8 mouse cellular contexts compared by ENCODE assay signal in the genomic region with DNA sequence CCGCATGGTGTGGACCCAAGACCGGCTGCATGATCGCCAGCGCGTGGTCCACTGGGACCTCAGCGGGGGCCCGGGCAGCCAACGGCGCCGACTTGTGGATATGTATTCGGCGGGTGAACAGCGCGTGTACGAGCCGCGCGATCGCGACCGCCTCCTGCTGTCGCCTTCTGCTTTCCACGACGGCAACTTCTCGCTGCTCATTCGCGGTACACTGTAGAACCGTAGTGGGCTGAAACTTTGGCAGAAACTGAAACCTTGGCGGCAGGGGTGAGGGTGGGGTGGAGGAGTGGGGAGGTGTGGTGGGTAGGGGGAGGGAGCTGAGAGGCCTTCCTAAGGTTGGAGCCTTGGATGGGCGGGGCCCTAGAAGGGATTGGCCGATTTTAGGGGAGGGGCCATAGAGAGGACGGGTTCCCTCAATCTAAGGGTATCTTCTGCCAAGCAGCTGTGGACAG. TPM values are rescaled to one million over a fixed set of nuclear protein-coding genes. Genes with fewer than 3 reads are reported as not detected.
DNase-seq lines count a peak whose midpoint lies in the region; ATAC-seq and TF ChIP-seq lines count a peak whose summit lies in the region.

No protein-coding gene starts in this region.

- DNase-seq in A20 (ENCODE audit: low read depth, low spot score) (peak; percentile 97), R1 (ENCODE audit: low read depth, low spot score) (peak; percentile 98)
- peak; percentile 68 for DNase-seq in embryonic facial prominence, embryonic 11.5 days (ENCODE audit: low spot score)
- DNase-seq in heart, embryonic 10.5 days (ENCODE audit: low spot score) = peak; percentile 90
- peak; percentile 70 to 78 for DNase-seq in kidney, adult 8-10 months
- DNase-seq in lung, postnatal 0 days (ENCODE audit: low spot score) = peak; percentile 91
- DNase-seq in urinary bladder, postnatal 25 days (ENCODE audit: low spot score) = peak; percentile 50

- TF ChIP-seq EP300 in lung, postnatal 0 days (IDR thresholded peaks at IDR 0.05) = no peak

- H3K27me3 ChIP-seq in embryonic facial prominence, embryonic 11.5 days (ENCODE audit: control insufficient read depth, insufficient read depth, low read length) = no peaks in the 10 kb centered on the region
- peaks cover 17% of the 10 kb centered on the region for H3K27me3 ChIP-seq in heart, embryonic 10.5 days (ENCODE audit: insufficient read depth, poor library complexity, severe bottlenecking)
- H3K27me3 ChIP-seq in lung, postnatal 0 days (replicated peaks; ENCODE audit: insufficient read depth, low read length) = no peaks in the 10 kb centered on the region

- H3K4me2 ChIP-seq in embryonic facial prominence, embryonic 11.5 days (ENCODE audit: low read depth, low read length) = peak overlapping the region; percentile 86
- H3K4me2 ChIP-seq in lung, postnatal 0 days (replicated peaks; ENCODE audit: low read depth, low read length) = peak overlapping the region; percentile 97

- peak overlapping the region; percentile 59 for H3K9ac ChIP-seq in embryonic facial prominence, embryonic 11.5 days (replicated peaks; ENCODE audit: low read length)
- peak overlapping the region; percentile 56 for H3K9ac ChIP-seq in lung, postnatal 0 days (replicated peaks; ENCODE audit: low read depth)

- TF ChIP-seq POLR2A in olfactory bulb, adult 2 months (IDR thresholded peaks at IDR 0.05; ENCODE audit: insufficient read depth, low read depth, low read length) = no peak

- H3K4me1 ChIP-seq in embryonic facial prominence, embryonic 11.5 days (ENCODE audit: control insufficient read depth, insufficient read depth, low read length) = peaks cover 6% of the 10 kb centered on the region
- H3K4me1 ChIP-seq in heart, embryonic 10.5 days = peaks cover 47% of the 10 kb centered on the region
- H3K4me1 ChIP-seq in lung, postnatal 0 days (ENCODE audit: insufficient read depth, low read depth, low read length) = peaks cover 5% of the 10 kb centered on the region; the same call in 1 of the 2 replicates
- H3K4me1 ChIP-seq in olfactory bulb, adult 2 months (ENCODE audit: control insufficient read depth, insufficient read depth, low read length) = peaks cover 33% of the 10 kb centered on the region

- H3K4me3 ChIP-seq in embryonic facial prominence, embryonic 11.5 days (ENCODE audit: low read depth, low read length) = peak overlapping the region; percentile 48
- H3K4me3 ChIP-seq in heart, embryonic 10.5 days = peak overlapping the region; percentile 70
- peak overlapping the region; percentile 51 for H3K4me3 ChIP-seq in lung, postnatal 0 days (ENCODE audit: low read depth, low read length)
- peak overlapping the region; percentile 31 for H3K4me3 ChIP-seq in olfactory bulb, adult 2 months (ENCODE audit: insufficient read depth, low read depth, low read length)

- peak; percentile 68 for TF ChIP-seq CTCF in lung, postnatal 0 days (IDR thresholded peaks at IDR 0.05)
- no peak for TF ChIP-seq CTCF in olfactory bulb, adult 2 months (IDR thresholded peaks at IDR 0.05; ENCODE audit: insufficient read depth, low read depth, low read length)

- peak; percentile 57; the same call in 1 of the 2 replicates for ATAC-seq in embryonic facial prominence, embryonic 11.5 days (replicated peaks; ENCODE audit: insufficient number of reproducible peaks, low FRiP score, low TSS enrichment, low read depth)
- peak; percentile 22 for ATAC-seq in lung, postnatal 0 days

- H3K9me3 ChIP-seq in embryonic facial prominence, embryonic 11.5 days (replicated peaks; ENCODE audit: control insufficient read depth, low read length) = no peaks in the 10 kb centered on the region
- no peaks in the 10 kb centered on the region for H3K9me3 ChIP-seq in heart, embryonic 10.5 days
- H3K9me3 ChIP-seq in lung, postnatal 0 days (ENCODE audit: low read length) = no peaks in the 10 kb centered on the region

- H3K36me3 ChIP-seq in embryonic facial prominence, embryonic 11.5 days (replicated peaks; ENCODE audit: control insufficient read depth, insufficient read depth, low read depth, low read length) = no peaks in the 10 kb centered on the region
- H3K36me3 ChIP-seq in heart, embryonic 10.5 days = peaks cover 25% of the 10 kb centered on the region
- no peaks in the 10 kb centered on the region for H3K36me3 ChIP-seq in lung, postnatal 0 days (ENCODE audit: insufficient read depth, low read length)

- no peak overlapping the region for H3K27ac ChIP-seq in embryonic facial prominence, embryonic 11.5 days (replicated peaks; ENCODE audit: low read depth, low read length)
- H3K27ac ChIP-seq in heart, embryonic 10.5 days = peak overlapping the region; percentile 87
- peak overlapping the region; percentile 90 for H3K27ac ChIP-seq in lung, postnatal 0 days (ENCODE audit: low read length)
- H3K27ac ChIP-seq in olfactory bulb, adult 2 months (ENCODE audit: insufficient read depth, low read depth, low read length) = no peak overlapping the region

- WGBS in embryonic facial prominence, embryonic 11.5 days = 1% methylated on average over 32 of the region's 32 CpGs
- under 1% methylated on average over 32 of the region's 32 CpGs for WGBS in heart, embryonic 10.5 days
- WGBS in lung, postnatal 0 days = under 1% methylated on average over 31 of the region's 32 CpGs
- 3% methylated on average over 32 of the region's 32 CpGs for WGBS in olfactory bulb, adult 2 months

RNA-seq across cellular contexts. Expression of a gene that starts 1.5 kb away (rescaled TPM):
- polyA plus RNA-seq in embryonic facial prominence, embryonic 11.5 days (2014; fragmentation: Nextera tagmentation; extraction: Ambion mirVana) = 34.4 and 38.2 TPM in 2 replicates
- polyA plus RNA-seq in heart, embryonic 10.5 days (2016; fragmentation: Nextera tagmentation; extraction: Ambion mirVana) = 39.0 and 50.5 TPM in 2 replicates
- polyA plus RNA-seq in lung, postnatal 0 days (2015; fragmentation: Nextera tagmentation; extraction: Ambion mirVana) = 321 and 330 TPM in 2 replicates
- polyA plus RNA-seq in olfactory bulb, adult 2 months (2012; ENCODE audit: insufficient read depth, insufficient read length, low replicate concordance, missing spikeins) = not detected in 2 replicates

RNA-seq across cellular contexts. Expression of a gene that starts 6.2 kb away (rescaled TPM):
- polyA plus RNA-seq in embryonic facial prominence, embryonic 11.5 days (2014; fragmentation: Nextera tagmentation; extraction: Ambion mirVana) = 6.8 and 7.7 TPM in 2 replicates
- polyA plus RNA-seq in heart, embryonic 10.5 days (2016; fragmentation: Nextera tagmentation; extraction: Ambion mirVana) = 2.8 and 3.6 TPM in 2 replicates
- 9.1 and 11.9 TPM in 2 replicates for polyA plus RNA-seq in lung, postnatal 0 days (2015; fragmentation: Nextera tagmentation; extraction: Ambion mirVana)
- polyA plus RNA-seq in olfactory bulb, adult 2 months (2012; ENCODE audit: insufficient read depth, insufficient read length, low replicate concordance, missing spikeins) = not detected in 2 replicates

RNA-seq across cellular contexts. Expression of a gene that starts 10.0 kb away (rescaled TPM):
- 121 and 123 TPM in 2 replicates for polyA plus RNA-seq in embryonic facial prominence, embryonic 11.5 days (2014; fragmentation: Nextera tagmentation; extraction: Ambion mirVana)
- polyA plus RNA-seq in heart, embryonic 10.5 days (2016; fragmentation: Nextera tagmentation; extraction: Ambion mirVana) = 157 and 170 TPM in 2 replicates
- 117 and 128 TPM in 2 replicates for polyA plus RNA-seq in lung, postnatal 0 days (2015; fragmentation: Nextera tagmentation; extraction: Ambion mirVana)
- polyA plus RNA-seq in olfactory bulb, adult 2 months (2012; ENCODE audit: insufficient read depth, insufficient read length, low replicate concordance, missing spikeins) = not detected in 2 replicates

RNA-seq across cellular contexts. Expression of a gene that starts 22.1 kb away (rescaled TPM):
- polyA plus RNA-seq in embryonic facial prominence, embryonic 11.5 days (2014; fragmentation: Nextera tagmentation; extraction: Ambion mirVana) = 0.15 and 0.27 TPM in 2 replicates
- polyA plus RNA-seq in heart, embryonic 10.5 days (2016; fragmentation: Nextera tagmentation; extraction: Ambion mirVana) = 0.13 and 0.14 TPM in 2 replicates
- 0.19 and 0.25 TPM in 2 replicates for polyA plus RNA-seq in lung, postnatal 0 days (2015; fragmentation: Nextera tagmentation; extraction: Ambion mirVana)
- polyA plus RNA-seq in olfactory bulb, adult 2 months (2012; ENCODE audit: insufficient read depth, insufficient read length, low replicate concordance, missing spikeins) = not detected in 2 replicates

RNA-seq across cellular contexts. Expression of a gene that starts 28.2 kb away (rescaled TPM):
- 18.3 and 21.1 TPM in 2 replicates for polyA plus RNA-seq in embryonic facial prominence, embryonic 11.5 days (2014; fragmentation: Nextera tagmentation; extraction: Ambion mirVana)
- 14.0 and 16.2 TPM in 2 replicates for polyA plus RNA-seq in heart, embryonic 10.5 days (2016; fragmentation: Nextera tagmentation; extraction: Ambion mirVana)
- 10.8 and 13.8 TPM in 2 replicates for polyA plus RNA-seq in lung, postnatal 0 days (2015; fragmentation: Nextera tagmentation; extraction: Ambion mirVana)
- polyA plus RNA-seq in olfactory bulb, adult 2 months (2012; ENCODE audit: insufficient read depth, insufficient read length, low replicate concordance, missing spikeins) = not detected in 2 replicates

Comparison
In these comparisons a context has a peak if more than half of its experiments do, and no peak if none do; other contexts are left out.
1. H3K27ac ChIP-seq: peak in heart, embryonic 10.5 days (single experiment) and lung, postnatal 0 days (single experiment); none in embryonic facial prominence, embryonic 11.5 days (single experiment) and olfactory bulb, adult 2 months (single experiment).
2. RNA of a gene that starts 1.5 kb away (polyA plus RNA-seq): 321 to 330 TPM in lung, postnatal 0 days, 39.0 to 50.5 TPM in heart, embryonic 10.5 days and 34.4 to 38.2 TPM in embryonic facial prominence, embryonic 11.5 days; not detected in olfactory bulb, adult 2 months; every median in the first group is over 10 times any median in the second.
3. Peak in every context shown above with its lines, with median percentiles within 50 percentile points of each other: DNase-seq and H3K4me3 ChIP-seq.